Mouse (Mus musculus): ENCODE results near the gene Smim9. TPM values are rescaled to one million over a fixed set of nuclear protein-coding genes. Genes with fewer than 3 reads are reported as not detected.

The Smim9 gene
- not detected in 2 replicates for total RNA-seq (2023)

DNA sequence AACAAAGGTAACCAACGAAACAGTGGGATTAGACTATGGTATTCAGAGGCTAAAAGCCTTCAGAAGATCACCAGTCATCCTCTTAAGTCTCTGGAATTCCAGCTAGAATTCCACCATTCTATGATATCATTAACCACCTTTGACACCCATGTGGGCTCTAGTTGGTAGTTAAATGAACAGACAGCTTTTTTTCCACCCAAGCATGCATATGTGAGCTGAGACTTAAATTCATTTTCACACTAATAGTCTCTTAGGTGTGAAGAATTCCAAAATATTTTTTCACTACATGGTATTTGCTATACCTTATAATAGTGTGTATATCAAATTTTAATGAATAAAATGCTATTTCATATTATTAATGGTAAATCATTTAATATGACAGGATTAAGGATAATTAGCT, at the start of gene Smim9:
TSS of gene Smim9 (minus strand) at position 101 of the 400 bp plus-strand sequence.

DNA sequence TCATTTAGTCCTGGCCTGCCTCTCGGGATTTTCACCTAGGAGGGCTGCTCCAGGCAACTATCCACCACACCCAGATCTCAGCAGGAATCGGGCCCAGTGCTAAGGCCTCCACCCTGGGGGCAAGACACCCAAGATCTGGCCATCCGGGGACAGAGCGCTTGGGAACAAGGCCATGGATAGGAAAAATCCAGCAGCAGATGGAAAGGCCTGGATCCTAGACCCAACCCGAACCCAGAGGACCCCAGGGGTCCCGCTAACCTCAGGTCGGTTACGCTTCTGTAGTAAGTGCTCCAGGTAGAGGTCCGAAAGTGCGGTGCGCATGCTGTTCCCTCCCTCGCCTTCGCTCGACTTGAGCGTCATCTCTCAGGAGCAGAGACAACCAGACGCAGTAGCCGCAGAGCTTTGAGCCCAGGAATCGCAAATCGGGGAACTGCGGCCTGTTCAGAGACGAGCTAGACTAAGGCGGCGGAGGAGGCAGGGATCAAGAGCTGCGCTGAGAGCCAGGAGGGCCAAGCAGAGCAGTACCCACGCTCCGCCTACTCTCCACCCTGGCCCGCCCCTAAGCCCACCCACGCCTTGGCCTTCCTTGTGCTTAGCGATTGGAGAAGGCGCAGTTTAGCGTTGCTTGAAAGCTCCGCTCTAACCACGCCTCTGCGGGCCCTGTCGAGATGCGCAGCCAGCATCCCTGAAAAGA, 33.0 kb downstream of the Smim9 start, which contains the start of gene Mpp1:
TSS of gene Mpp1 (minus strand) at position 550 of the 694 bp plus-strand sequence.

Other genes with a start within 250 kb of the Smim9 start
- 8.9 and 11.8 TPM in 2 replicates for gene Gab3, start 78.3 kb downstream of the Smim9 start, total RNA-seq (2023)
- 14.3 and 16.7 TPM in 2 replicates for gene Dkc1, start 67.9 kb downstream of the Smim9 start, total RNA-seq (2023)
- gene Mpp1, start 32.8 kb downstream of the Smim9 start, total RNA-seq (2023): 140 and 149 TPM in 2 replicates
- gene Fundc2, start 218.6 kb upstream of the Smim9 start, total RNA-seq (2023): 9.8 and 11.9 TPM in 2 replicates
- gene F8, start 218.8 kb upstream of the Smim9 start, total RNA-seq (2023): 0.05 and 0.28 TPM in 2 replicates

Measured in neutrophil, adult 65 days (primary cell).